Mouse (Mus musculus): ENCODE data around the gene Cdv3. TPM values are rescaled to one million over a fixed set of nuclear protein-coding genes. Genes with fewer than 3 reads are reported as not detected.

The Cdv3 gene
- polyA plus RNA-seq, 1 experiment from 2014 or later = 79.1 TPM

GRCm38 (mm10) chr9:103309832-103310231 is 55.8 kb downstream of the Cdv3 start:
- no peaks in the 10 kb centered on the region for H3K9me3 ChIP-seq
- 91% methylated on average over 6 of the region's 6 CpGs for WGBS
- H3K4me1 ChIP-seq = peaks cover 13% of the 10 kb centered on the region
- H3K4me3 ChIP-seq = no peak overlapping the region
- H3K27me3 ChIP-seq (replicated peaks) = no peaks in the 10 kb centered on the region
- no peak for ATAC-seq (replicated peaks)
- no peak overlapping the region for H3K4me2 ChIP-seq
- no peak overlapping the region for H3K9ac ChIP-seq
- peaks cover 20% of the 10 kb centered on the region; the same call in 1 of the 2 replicates for H3K36me3 ChIP-seq (replicated peaks)
- H3K27ac ChIP-seq = no peak overlapping the region

- H3K36me3 ChIP-seq (replicated peaks) = peaks cover 5% of the 10 kb centered on the region; the same call in 1 of the 2 replicates
- WGBS = under 1% methylated on average over 36 of the region's 40 CpGs
Measured at GRCm38 (mm10) chr9:103305332-103306041, 60.2 kb downstream of the Cdv3 start.

GRCm38 (mm10) chr9:103304927-103305326 is 60.7 kb downstream of the Cdv3 start, which contains the start of the genes 1300017J02Rik and Topbp1:
Gene 1300017J02Rik, minus strand, starts transcription at chr9:103305082.
Gene Topbp1, plus strand, starts transcription at chr9:103305215.
- peak within 1 kb of the TSS; percentile 79 for H3K4me3 ChIP-seq
- ATAC-seq (replicated peaks) = peak; percentile 99

More at GRCm38 (mm10) chr9:103305332-103306041, 60.2 kb downstream of the Cdv3 start:
- H3K9ac ChIP-seq = peak overlapping the region; percentile 52
- H3K9me3 ChIP-seq = no peaks in the 10 kb centered on the region
- H3K27ac ChIP-seq = peak overlapping the region; percentile 51
- H3K4me2 ChIP-seq = peak overlapping the region; percentile 86
- peak; percentile 73 for ATAC-seq (replicated peaks)
- H3K27me3 ChIP-seq (replicated peaks) = no peaks in the 10 kb centered on the region
- peaks cover 13% of the 10 kb centered on the region for H3K4me1 ChIP-seq
- H3K4me3 ChIP-seq = peak overlapping the region; percentile 79

More at GRCm38 (mm10) chr9:103304927-103305326, 60.7 kb downstream of the Cdv3 start, which contains the start of the genes 1300017J02Rik and Topbp1:
- no peaks in the 10 kb centered on the region for H3K9me3 ChIP-seq
- peak within 1 kb of the TSS; percentile 86 for H3K4me2 ChIP-seq
- peaks cover 13% of the 10 kb centered on the region for H3K4me1 ChIP-seq
- H3K27ac ChIP-seq = peak within 1 kb of the TSS; percentile 85
- peaks cover 5% of the 10 kb centered on the region; the same call in 1 of the 2 replicates for H3K36me3 ChIP-seq (replicated peaks)
- peak within 1 kb of the TSS; percentile 76 for H3K9ac ChIP-seq
- no peaks in the 10 kb centered on the region for H3K27me3 ChIP-seq (replicated peaks)
- 2% methylated on average over 44 of the region's 49 CpGs for WGBS

Other genes with a start within 250 kb of the Cdv3 start
- 59.3 and 59.8 TPM in 2 replicates for gene Srprb, start 163.7 kb downstream of the Cdv3 start, polyA plus RNA-seq (2015; fragmentation: Nextera tagmentation; extraction: Ambion mirVana)
- gene Gm20425, start 135.5 kb downstream of the Cdv3 start, polyA plus RNA-seq (2015; fragmentation: Nextera tagmentation; extraction: Ambion mirVana) = 0.37 TPM in 1 of 2 replicates, not detected in the other
- 35.0 and 39.6 TPM in 2 replicates for gene Trf, start 135.4 kb downstream of the Cdv3 start, polyA plus RNA-seq (2015; fragmentation: Nextera tagmentation; extraction: Ambion mirVana)
- 0.55 and 1.8 TPM in 2 replicates for gene 1300017J02Rik, start 60.8 kb downstream of the Cdv3 start, polyA plus RNA-seq (2015; fragmentation: Nextera tagmentation; extraction: Ambion mirVana)
- gene Topbp1, start 60.6 kb downstream of the Cdv3 start, polyA plus RNA-seq (2015; fragmentation: Nextera tagmentation; extraction: Ambion mirVana) = 17.8 and 18.9 TPM in 2 replicates
- gene Bfsp2, start 114.6 kb upstream of the Cdv3 start, polyA plus RNA-seq (2015; fragmentation: Nextera tagmentation; extraction: Ambion mirVana) = 1.9 and 2.3 TPM in 2 replicates

Data from midbrain, embryonic 15.5 days (tissue).